Mouse (Mus musculus): ENCODE data around the gene Cuedc1.
A peak's percentile ranks its signal among the peaks of the same experiment; 100 is the strongest.

The Cuedc1 gene

DNA sequence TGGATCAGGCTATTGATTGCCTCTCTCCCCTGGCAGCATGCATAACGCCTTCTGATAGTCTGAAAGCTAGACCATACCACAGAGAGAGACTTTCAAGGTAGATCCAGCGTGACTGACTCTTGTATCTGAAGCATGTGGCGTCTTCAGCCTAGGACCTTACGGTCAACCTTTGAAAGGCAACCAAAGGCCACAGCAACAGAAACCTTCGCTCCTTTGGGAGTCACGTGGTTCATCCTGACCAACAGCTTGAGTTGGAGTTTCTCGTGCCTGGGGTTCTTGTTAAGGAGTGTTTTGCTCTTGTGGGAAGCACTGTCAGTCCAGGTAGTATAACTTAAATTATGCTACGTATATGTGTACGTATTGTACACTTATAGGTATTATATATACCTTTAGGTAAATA is 30.6 kb downstream of the Cuedc1 start:
- Histone ChIP-seq H3K4me3 (replicated peaks; ENCODE audit: low read length) (no peak overlapping the region), H3K27me3 (ENCODE audit: insufficient read depth, low read length) (no peaks in the 10 kb centered on the region), H3K36me3 (ENCODE audit: insufficient read depth, low read length) (no peaks in the 10 kb centered on the region), H3K4me1 (replicated peaks; ENCODE audit: low read depth, low read length) (peaks cover 82% of the 10 kb centered on the region), H3K9me3 (ENCODE audit: low read length) (no peaks in the 10 kb centered on the region)
- TF ChIP-seq POU5F1 (IDR thresholded peaks at IDR 0.05; ENCODE audit: borderline replicate concordance, low read length) (no peak), CTCF (conservative IDR thresholded peaks at IDR 0.05; ENCODE audit: low read length) (no peak)

DNA sequence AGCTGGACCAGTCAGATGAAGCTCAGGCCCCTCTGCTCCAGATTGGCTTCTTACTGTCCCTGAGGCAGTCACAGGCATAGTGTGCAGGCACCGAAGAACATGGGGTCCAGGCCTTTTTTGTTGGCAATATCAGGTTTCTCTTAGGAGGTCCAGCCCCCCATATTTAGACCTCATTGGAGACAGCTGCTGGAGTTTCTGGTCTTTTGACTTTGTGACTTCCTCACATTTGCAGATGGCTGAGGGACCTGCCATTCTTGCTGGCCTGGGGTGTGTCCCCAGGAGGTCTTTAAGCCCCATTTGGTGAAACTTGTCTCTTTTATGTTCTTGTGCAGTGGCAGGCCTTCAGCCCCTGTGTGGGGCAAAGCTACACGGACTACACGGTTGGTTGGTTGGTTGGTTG is 31.4 kb downstream of the Cuedc1 start:
- peaks cover 76% of the 10 kb centered on the region for H3K4me1 ChIP-seq (replicated peaks; ENCODE audit: low read depth, low read length)
- no peaks in the 10 kb centered on the region for H3K9me3 ChIP-seq (ENCODE audit: low read length)
- H3K4me3 ChIP-seq (replicated peaks; ENCODE audit: low read length): no peak overlapping the region
- TF ChIP-seq NANOG (IDR thresholded peaks at IDR 0.05; ENCODE audit: borderline replicate concordance, low read length) (no peak), CTCF (conservative IDR thresholded peaks at IDR 0.05; ENCODE audit: low read length) (no peak)
- no peaks in the 10 kb centered on the region for H3K27me3 ChIP-seq (ENCODE audit: insufficient read depth, low read length)
- H3K36me3 ChIP-seq (ENCODE audit: insufficient read depth, low read length): no peaks in the 10 kb centered on the region

DNA sequence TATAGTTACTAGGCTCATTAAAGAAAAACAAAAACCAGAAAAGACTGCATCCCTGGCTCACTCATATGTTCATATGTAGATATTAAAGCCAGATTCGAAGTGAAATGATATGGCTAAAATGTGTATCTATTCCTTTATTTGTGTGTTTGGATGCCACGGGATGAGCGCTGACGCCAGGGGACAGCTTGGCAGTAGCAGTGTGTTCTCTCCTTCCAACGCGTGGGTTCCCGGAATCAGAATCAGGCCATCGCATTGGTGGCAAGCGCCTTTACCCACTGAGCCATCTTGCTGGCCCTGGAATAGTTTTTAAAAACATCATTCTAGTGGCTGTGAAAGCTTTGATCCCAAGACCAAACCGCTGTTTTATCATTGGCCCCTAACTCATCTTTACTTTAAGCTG is 32.1 kb downstream of the Cuedc1 start:
- TF ChIP-seq CTCF (conservative IDR thresholded peaks at IDR 0.05; ENCODE audit: low read length) (no peak), NANOG (IDR thresholded peaks at IDR 0.05; ENCODE audit: borderline replicate concordance, low read length) (no peak)
- H3K27me3 ChIP-seq (ENCODE audit: insufficient read depth, low read length): no peaks in the 10 kb centered on the region
- no peak overlapping the region for H3K4me3 ChIP-seq (replicated peaks; ENCODE audit: low read length)
- no peaks in the 10 kb centered on the region for H3K36me3 ChIP-seq (ENCODE audit: insufficient read depth, low read length)
- H3K4me1 ChIP-seq (replicated peaks; ENCODE audit: low read depth, low read length): peaks cover 79% of the 10 kb centered on the region
- H3K9me3 ChIP-seq (ENCODE audit: low read length): no peaks in the 10 kb centered on the region

DNA sequence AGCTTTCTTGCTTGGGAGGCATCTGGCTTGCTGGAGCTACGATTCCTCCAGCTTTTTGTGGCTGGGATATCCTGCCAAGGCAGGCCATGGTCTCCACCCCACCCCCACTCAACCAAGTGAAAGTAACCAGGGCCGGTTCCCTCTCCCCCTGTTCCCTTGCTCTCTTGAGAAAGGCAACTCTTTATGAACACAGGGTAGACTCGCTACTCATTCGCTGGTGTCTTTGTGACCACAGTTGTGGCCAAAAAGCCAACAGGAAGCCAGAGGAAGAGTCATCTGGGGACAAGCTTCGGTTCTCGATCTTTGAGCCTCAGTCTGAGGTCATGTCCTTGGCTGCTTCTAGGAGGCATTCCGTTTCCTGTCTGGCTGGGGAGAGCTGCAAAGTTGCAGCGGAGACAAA is 34.0 kb downstream of the Cuedc1 start:
- no peak for TF ChIP-seq CTCF (conservative IDR thresholded peaks at IDR 0.05; ENCODE audit: low read length)
- Histone ChIP-seq H3K27me3 (ENCODE audit: insufficient read depth, low read length) (no peaks in the 10 kb centered on the region), H3K36me3 (ENCODE audit: insufficient read depth, low read length) (no peaks in the 10 kb centered on the region)

DNA sequence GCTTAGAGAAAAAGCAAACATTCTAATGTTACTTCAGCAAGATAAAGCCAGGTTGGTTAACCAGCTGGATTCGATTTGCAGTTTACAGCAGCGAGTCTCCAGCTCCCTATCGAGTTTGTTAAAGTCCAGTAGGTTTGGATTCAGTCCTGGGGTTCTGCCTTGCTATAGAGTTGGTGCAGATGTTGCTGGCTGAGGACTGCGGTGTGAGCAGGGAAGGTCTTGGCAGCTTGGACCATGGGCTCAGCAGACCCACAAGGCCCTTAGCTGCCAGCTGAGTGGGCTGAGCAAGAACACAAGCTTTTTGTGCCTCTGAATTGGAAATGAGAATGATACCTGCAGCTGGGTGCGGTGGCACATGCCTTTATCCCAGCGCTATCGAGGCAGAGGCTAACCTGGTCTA is 37.4 kb downstream of the Cuedc1 start:
- H3K4me3 ChIP-seq (replicated peaks; ENCODE audit: low read length): no peak overlapping the region
- no peaks in the 10 kb centered on the region for H3K36me3 ChIP-seq (ENCODE audit: insufficient read depth, low read length)
- H3K9me3 ChIP-seq (ENCODE audit: low read length): no peaks in the 10 kb centered on the region
- TF ChIP-seq NANOG (IDR thresholded peaks at IDR 0.05; ENCODE audit: borderline replicate concordance, low read length): no peak
- TF ChIP-seq CTCF (conservative IDR thresholded peaks at IDR 0.05; ENCODE audit: low read length): no peak
- no peak for TF ChIP-seq POU5F1 (IDR thresholded peaks at IDR 0.05; ENCODE audit: borderline replicate concordance, low read length)
- H3K4me1 ChIP-seq (replicated peaks; ENCODE audit: low read depth, low read length): peaks cover 77% of the 10 kb centered on the region
- no peaks in the 10 kb centered on the region for H3K27me3 ChIP-seq (ENCODE audit: insufficient read depth, low read length)

More for the DNA sequence above, 34.0 kb downstream of the Cuedc1 start:
- H3K4me3 ChIP-seq (replicated peaks; ENCODE audit: low read length): peak overlapping the region; percentile 51
- H3K4me1 ChIP-seq (replicated peaks; ENCODE audit: low read depth, low read length): peaks cover 75% of the 10 kb centered on the region
- no peaks in the 10 kb centered on the region for H3K9me3 ChIP-seq (ENCODE audit: low read length)

DNA sequence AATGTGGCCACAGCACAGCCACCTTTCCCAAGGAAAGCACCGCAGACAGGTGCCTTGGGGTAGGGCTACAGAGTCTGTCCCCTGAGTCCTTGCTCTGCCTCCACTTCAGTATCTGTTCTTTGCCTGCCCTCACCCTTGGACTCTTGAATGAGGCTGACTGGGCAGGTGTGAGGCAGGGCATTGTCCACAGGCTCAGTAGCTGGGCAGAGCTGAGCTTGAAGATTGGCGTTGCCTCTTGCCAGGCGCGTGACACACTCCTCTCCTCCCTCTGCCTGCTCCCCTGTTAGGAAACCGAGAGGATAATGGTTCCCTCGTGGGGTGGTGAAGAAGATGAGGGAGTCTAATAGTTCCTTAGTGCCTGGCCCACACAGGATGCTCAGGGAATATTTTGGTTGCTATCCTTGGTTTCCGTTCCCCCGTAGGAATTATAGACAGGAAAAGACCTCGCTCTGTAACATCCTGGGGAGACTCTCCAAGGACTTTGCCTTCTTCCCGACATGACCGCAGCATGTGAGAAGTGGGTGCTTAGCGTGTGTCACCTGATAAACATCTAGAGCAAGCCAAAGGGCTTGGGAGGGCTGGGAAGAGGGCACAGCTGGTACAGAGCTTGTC is 40.1 kb downstream of the Cuedc1 start:
- no peaks in the 10 kb centered on the region for H3K36me3 ChIP-seq (ENCODE audit: insufficient read depth, low read length)
- H3K4me3 ChIP-seq (replicated peaks; ENCODE audit: low read length): peak overlapping the region; percentile 41
- H3K4me1 ChIP-seq (replicated peaks; ENCODE audit: low read depth, low read length): peaks cover 81% of the 10 kb centered on the region
- no peaks in the 10 kb centered on the region for H3K9me3 ChIP-seq (ENCODE audit: low read length)
- TF ChIP-seq CTCF (conservative IDR thresholded peaks at IDR 0.05; ENCODE audit: low read length): no peak
- TF ChIP-seq POU5F1 (IDR thresholded peaks at IDR 0.05; ENCODE audit: borderline replicate concordance, low read length): no peak
- no peak for TF ChIP-seq NANOG (IDR thresholded peaks at IDR 0.05; ENCODE audit: borderline replicate concordance, low read length)
- H3K27me3 ChIP-seq (ENCODE audit: insufficient read depth, low read length): no peaks in the 10 kb centered on the region

DNA sequence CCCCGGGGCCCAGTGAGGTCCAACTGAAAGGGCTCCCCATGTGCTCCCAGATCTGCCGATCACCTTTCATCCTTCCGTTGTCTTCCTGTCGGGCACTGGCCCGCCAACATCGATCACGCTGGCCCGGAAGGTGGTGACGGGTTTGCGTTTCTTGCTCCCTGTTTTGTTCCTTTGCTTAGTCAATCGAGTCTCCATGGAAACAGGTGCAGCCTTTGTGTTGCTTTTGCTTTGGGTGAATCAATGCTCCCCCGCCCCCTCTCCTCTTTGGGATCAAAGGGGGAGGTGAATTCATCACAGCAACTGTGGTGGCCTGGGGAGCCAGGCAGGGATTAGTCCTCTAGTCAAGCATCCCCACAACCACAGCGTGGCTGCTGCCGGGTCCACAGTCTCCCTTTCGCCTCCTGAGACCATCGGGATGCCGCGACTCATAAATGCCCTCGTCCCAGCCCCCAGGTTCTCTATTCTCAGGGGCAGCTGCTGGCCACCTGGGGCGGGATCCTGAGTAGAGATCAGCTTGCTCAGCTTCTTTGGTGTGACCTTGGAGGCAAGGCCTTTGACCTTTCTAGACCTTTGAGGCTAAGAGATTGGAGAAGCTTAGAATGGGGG is 41.5 kb downstream of the Cuedc1 start:
- Histone ChIP-seq H3K27me3 (ENCODE audit: insufficient read depth, low read length) (no peaks in the 10 kb centered on the region), H3K9me3 (ENCODE audit: low read length) (no peaks in the 10 kb centered on the region), H3K4me1 (replicated peaks; ENCODE audit: low read depth, low read length) (peaks cover 79% of the 10 kb centered on the region), H3K4me3 (replicated peaks; ENCODE audit: low read length) (peak overlapping the region; percentile 69), H3K36me3 (ENCODE audit: insufficient read depth, low read length) (no peaks in the 10 kb centered on the region)
- TF ChIP-seq NANOG (IDR thresholded peaks at IDR 0.05; ENCODE audit: borderline replicate concordance, low read length): peak; percentile 40; the same call in 1 of the 2 replicates
- no peak for TF ChIP-seq POU5F1 (IDR thresholded peaks at IDR 0.05; ENCODE audit: borderline replicate concordance, low read length)
- no peak for TF ChIP-seq CTCF (conservative IDR thresholded peaks at IDR 0.05; ENCODE audit: low read length)

DNA sequence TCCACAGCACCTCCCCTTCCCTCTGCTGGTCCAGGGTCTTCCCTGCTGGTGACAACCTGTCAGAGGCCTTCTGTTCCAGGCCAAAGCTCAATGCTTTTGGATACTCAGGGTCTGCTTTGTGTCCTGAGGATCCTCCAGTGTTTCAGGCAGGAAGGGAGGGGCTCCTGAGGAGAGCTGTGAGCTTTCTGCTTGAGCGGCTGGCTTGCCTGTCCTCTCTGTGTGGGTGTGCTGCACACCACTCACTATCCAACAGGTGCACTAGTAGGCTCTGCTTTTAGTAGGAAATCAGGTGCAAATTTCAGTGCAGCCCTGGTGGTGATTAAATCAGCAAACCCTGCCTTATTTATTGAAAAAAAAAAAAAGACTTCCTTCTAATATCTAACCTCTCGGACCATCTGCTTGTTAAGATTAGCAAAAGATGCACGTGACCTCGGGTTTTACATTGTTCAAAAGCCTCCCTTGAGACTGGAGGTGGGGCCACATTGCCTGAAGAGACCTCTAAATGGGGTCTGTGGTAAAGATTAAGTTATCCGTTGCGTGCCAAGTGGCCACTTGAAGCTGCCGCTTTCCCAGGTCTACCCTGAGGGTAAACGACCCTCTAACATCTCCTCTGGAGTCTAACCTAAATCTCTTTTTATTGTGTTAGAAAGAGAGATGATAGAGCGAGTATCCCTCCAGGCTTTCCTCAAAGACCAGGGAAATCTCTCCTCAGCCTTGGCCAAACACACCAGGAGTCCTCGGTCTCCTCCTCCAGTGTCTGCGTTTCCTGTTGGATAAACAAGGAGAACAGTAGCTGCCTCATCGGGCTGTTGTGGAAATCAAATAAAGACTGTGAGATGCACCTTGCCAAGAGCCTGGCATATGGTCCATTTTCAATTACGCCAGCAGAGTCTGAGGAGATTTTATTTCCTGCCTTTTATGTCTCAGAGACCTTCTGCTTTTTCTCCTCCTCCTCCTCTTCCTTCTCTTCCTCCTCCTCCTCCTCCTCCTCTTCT is 42.5 kb downstream of the Cuedc1 start:
- H3K27me3 ChIP-seq (ENCODE audit: insufficient read depth, low read length): no peaks in the 10 kb centered on the region
- H3K4me3 ChIP-seq (replicated peaks; ENCODE audit: low read length): peak overlapping the region; percentile 24; the same call in 1 of the 2 replicates
- TF ChIP-seq NANOG (IDR thresholded peaks at IDR 0.05; ENCODE audit: borderline replicate concordance, low read length) (no peak), POU5F1 (IDR thresholded peaks at IDR 0.05; ENCODE audit: borderline replicate concordance, low read length) (no peak), CTCF (conservative IDR thresholded peaks at IDR 0.05; ENCODE audit: low read length) (no peak)
- no peaks in the 10 kb centered on the region for H3K36me3 ChIP-seq (ENCODE audit: insufficient read depth, low read length)
- H3K4me1 ChIP-seq (replicated peaks; ENCODE audit: low read depth, low read length): peaks cover 73% of the 10 kb centered on the region
- H3K9me3 ChIP-seq (ENCODE audit: low read length): no peaks in the 10 kb centered on the region

All from E14TG2a.4 (cell line).